Mouse (Mus musculus): ENCODE measurements around the gene Duxbl1. TPM values are rescaled to one million over a fixed set of nuclear protein-coding genes. Genes with fewer than 3 reads are reported as not detected.
"Not testable (repeated sequence)": the region's sequence is repeated elsewhere in the genome, so short reads cannot be mapped to it uniquely, and the experiment has no call there.

Gene Duxbl1
- polyA plus RNA-seq, 1 experiment from 2014 or later: 5.7 TPM

- WGBS: no CpG with 5 or more reads among the region's 9 CpGs
- not testable (repeated sequence) for H3K4me1 ChIP-seq (ENCODE audit: control insufficient read depth, insufficient read depth, low read length); H3K4me2 ChIP-seq; DNase-seq (ENCODE audit: low spot score, missing footprints); H3K36me3 ChIP-seq (ENCODE audit: control insufficient read depth, insufficient read depth, low read length); H3K27ac ChIP-seq (ENCODE audit: low read depth, low read length); H3K9me3 ChIP-seq (ENCODE audit: control insufficient read depth, low read length); H3K9ac ChIP-seq (ENCODE audit: low read length); H3K27me3 ChIP-seq (ENCODE audit: control insufficient read depth, insufficient read depth, low read length); H3K4me3 ChIP-seq (ENCODE audit: low read depth, low read length); ATAC-seq (ENCODE audit: low FRiP score)
Measured at GRCm38 (mm10) chr14:26021555-26021954, 43.2 kb downstream of the Duxbl1 start.

GRCm38 (mm10) chr14:26022831-26023230 is 44.5 kb downstream of the Duxbl1 start:
- not testable (repeated sequence) for H3K4me1 ChIP-seq (ENCODE audit: control insufficient read depth, insufficient read depth, low read length); DNase-seq (ENCODE audit: low spot score, missing footprints); H3K9ac ChIP-seq (ENCODE audit: low read length); H3K4me2 ChIP-seq; H3K4me3 ChIP-seq (ENCODE audit: low read depth, low read length); H3K27ac ChIP-seq (ENCODE audit: low read depth, low read length); H3K36me3 ChIP-seq (ENCODE audit: control insufficient read depth, insufficient read depth, low read length); ATAC-seq (ENCODE audit: low FRiP score); H3K27me3 ChIP-seq (ENCODE audit: control insufficient read depth, insufficient read depth, low read length); H3K9me3 ChIP-seq (ENCODE audit: control insufficient read depth, low read length)
- WGBS: no CpG with 5 or more reads among the region's 6 CpGs

- not testable (repeated sequence) for H3K4me3 ChIP-seq (ENCODE audit: low read depth, low read length); H3K36me3 ChIP-seq (ENCODE audit: control insufficient read depth, insufficient read depth, low read length); H3K4me1 ChIP-seq (ENCODE audit: control insufficient read depth, insufficient read depth, low read length); DNase-seq (ENCODE audit: low spot score, missing footprints); H3K27me3 ChIP-seq (ENCODE audit: control insufficient read depth, insufficient read depth, low read length); H3K9ac ChIP-seq (ENCODE audit: low read length); H3K4me2 ChIP-seq; H3K27ac ChIP-seq (ENCODE audit: low read depth, low read length); H3K9me3 ChIP-seq (ENCODE audit: control insufficient read depth, low read length); ATAC-seq (ENCODE audit: low FRiP score)
- no CpG with 5 or more reads among the region's 12 CpGs for WGBS
Measured at GRCm38 (mm10) chr14:26025653-26026052, 47.3 kb downstream of the Duxbl1 start.

GRCm38 (mm10) chr14:26034364-26034763 is 56.0 kb downstream of the Duxbl1 start:
- H3K4me1 ChIP-seq (ENCODE audit: control insufficient read depth, insufficient read depth, low read length); H3K27ac ChIP-seq (ENCODE audit: low read depth, low read length); ATAC-seq (ENCODE audit: low FRiP score); H3K9ac ChIP-seq (ENCODE audit: low read length); H3K9me3 ChIP-seq (ENCODE audit: control insufficient read depth, low read length); H3K36me3 ChIP-seq (ENCODE audit: control insufficient read depth, insufficient read depth, low read length); H3K27me3 ChIP-seq (ENCODE audit: control insufficient read depth, insufficient read depth, low read length); H3K4me3 ChIP-seq (ENCODE audit: low read depth, low read length); H3K4me2 ChIP-seq; DNase-seq (ENCODE audit: low spot score, missing footprints): not testable (repeated sequence)
- WGBS: no CpG with 5 or more reads among the region's 3 CpGs

- not testable (repeated sequence) for H3K4me1 ChIP-seq (ENCODE audit: control insufficient read depth, insufficient read depth, low read length); H3K4me2 ChIP-seq; H3K36me3 ChIP-seq (ENCODE audit: control insufficient read depth, insufficient read depth, low read length); H3K27ac ChIP-seq (ENCODE audit: low read depth, low read length); H3K9me3 ChIP-seq (ENCODE audit: control insufficient read depth, low read length); ATAC-seq (ENCODE audit: low FRiP score); H3K27me3 ChIP-seq (ENCODE audit: control insufficient read depth, insufficient read depth, low read length); H3K4me3 ChIP-seq (ENCODE audit: low read depth, low read length); H3K9ac ChIP-seq (ENCODE audit: low read length); DNase-seq (ENCODE audit: low spot score, missing footprints)
- no CpG with 5 or more reads among the region's 6 CpGs for WGBS
Measured at GRCm38 (mm10) chr14:26035439-26035838, 57.1 kb downstream of the Duxbl1 start.

Other genes starting within 250 kb of the Duxbl1 start
- 10.1 and 11.4 TPM in 2 replicates for gene Zcchc24, start 209.5 kb upstream of the Duxbl1 start, polyA plus RNA-seq (2014; fragmentation: Nextera tagmentation; extraction: Ambion mirVana)
- gene Anxa11, start 136.4 kb upstream of the Duxbl1 start, polyA plus RNA-seq (2014; fragmentation: Nextera tagmentation; extraction: Ambion mirVana): 3.0 and 4.0 TPM in 2 replicates
- not detected in 2 replicates for gene Plac9a, start 75.5 kb upstream of the Duxbl1 start, polyA plus RNA-seq (2014; fragmentation: Nextera tagmentation; extraction: Ambion mirVana)
- 1.5 and 4.0 TPM in 2 replicates for gene Tmem254a, start 50.9 kb upstream of the Duxbl1 start, polyA plus RNA-seq (2014; fragmentation: Nextera tagmentation; extraction: Ambion mirVana)
- not detected in 2 replicates for gene Cphx1, start 40.3 kb upstream of the Duxbl1 start, polyA plus RNA-seq (2014; fragmentation: Nextera tagmentation; extraction: Ambion mirVana)
- gene Gm9780, start 64.1 kb downstream of the Duxbl1 start, polyA plus RNA-seq (2014; fragmentation: Nextera tagmentation; extraction: Ambion mirVana): 1.1 and 3.7 TPM in 2 replicates
- 15.7 and 24.3 TPM in 2 replicates for gene Tmem254c, start 88.8 kb downstream of the Duxbl1 start, polyA plus RNA-seq (2014; fragmentation: Nextera tagmentation; extraction: Ambion mirVana)
- not detected in 2 replicates for gene Cphx2, start 102.9 kb downstream of the Duxbl1 start, polyA plus RNA-seq (2014; fragmentation: Nextera tagmentation; extraction: Ambion mirVana)
- not detected in 2 replicates for gene Cphx3, start 103.7 kb downstream of the Duxbl1 start, polyA plus RNA-seq (2014; fragmentation: Nextera tagmentation; extraction: Ambion mirVana)
- gene Duxbl2, start 139.8 kb downstream of the Duxbl1 start, polyA plus RNA-seq (2014; fragmentation: Nextera tagmentation; extraction: Ambion mirVana): 2.8 TPM in 1 of 2 replicates, not detected in the other
- 0.90 and 2.7 TPM in 2 replicates for gene Plac9b, start 203.9 kb downstream of the Duxbl1 start, polyA plus RNA-seq (2014; fragmentation: Nextera tagmentation; extraction: Ambion mirVana)
- gene Tmem254b, start 228.5 kb downstream of the Duxbl1 start, polyA plus RNA-seq (2014; fragmentation: Nextera tagmentation; extraction: Ambion mirVana): 18.0 and 23.2 TPM in 2 replicates